Mouse (Mus musculus) olfactory bulb, adult 2 months (tissue): ENCODE results near the gene Dus3l. TPM values are rescaled to one million over a fixed set of nuclear protein-coding genes. Genes with fewer than 3 reads are reported as not detected.
A peak's percentile ranks its signal among the peaks of the same experiment; 100 is the strongest.

ENCODE experiments used
- H3K27ac ChIP-seq: fragments of 200-500 bp; 2 replicates; pipeline ENCODE4 v1.5.1; 2012; ENCODE audit warnings: low read depth, low read length; ENCODE audit not compliant: insufficient read depth
- H3K4me1 ChIP-seq: fragments of 200-500 bp; 2 replicates; pipeline ENCODE4 v1.6.1; 2012; ENCODE audit warnings: low read length; ENCODE audit not compliant: control insufficient read depth, insufficient read depth
- H3K4me3 ChIP-seq: fragments of 200-500 bp; 2 replicates; pipeline ENCODE4 v1.5.1; 2012; ENCODE audit warnings: mild to moderate bottlenecking, low read depth, low read length, moderate library complexity; ENCODE audit not compliant: insufficient read depth
- CTCF ChIP-seq: fragments of 200-500 bp; IDR thresholded peaks from 2 replicates; pipeline ENCODE4 v1.5.1; 2012; ENCODE audit warnings: low read depth, mild to moderate bottlenecking, low read length, moderate library complexity; ENCODE audit not compliant: insufficient read depth
- POLR2A ChIP-seq: fragments of 200-500 bp; IDR thresholded peaks from 2 replicates; pipeline ENCODE4 v1.6.1; 2012; ENCODE audit warnings: mild to moderate bottlenecking, low read depth, low read length, moderate library complexity; ENCODE audit not compliant: insufficient read depth
- WGBS: fragments of 180-500 bp; shearing (Covaris S2); methylation state at CpG from one replicate; pipeline ENCODE4 v1.1.7; 2018; 5-methylcytosine and 5-hydroxymethylcytosine counted together
- polyA plus RNA-seq: library from polyadenylated mRNA; stranded (reverse); fragments of >200 nt; gene quantifications from 2 replicates; pipeline ENCODE4 v1.2.4, GENCODE M21; 2012; ENCODE audit warnings: low replicate concordance; ENCODE audit not compliant: missing spikeins, insufficient read depth, insufficient read length

Dus3l gene
- not detected in 2 replicates for polyA plus RNA-seq

GRCm38 (mm10) chr17:56764474-56765354 lies at the start of gene Dus3l:
Dus3l (plus strand) TSS chr17:56764757.
- peaks cover 26% of the 10 kb centered on the region for H3K4me1 ChIP-seq
- peak within 1 kb of the TSS; percentile 96 for H3K4me3 ChIP-seq
- peak within 1 kb of the TSS; percentile 99 for H3K27ac ChIP-seq
- under 1% methylated on average over 58 of the region's 58 CpGs for WGBS
- TF ChIP-seq CTCF (no peak), POLR2A (peak; percentile 71; the same call in 1 of the 2 replicates)

DNA sequence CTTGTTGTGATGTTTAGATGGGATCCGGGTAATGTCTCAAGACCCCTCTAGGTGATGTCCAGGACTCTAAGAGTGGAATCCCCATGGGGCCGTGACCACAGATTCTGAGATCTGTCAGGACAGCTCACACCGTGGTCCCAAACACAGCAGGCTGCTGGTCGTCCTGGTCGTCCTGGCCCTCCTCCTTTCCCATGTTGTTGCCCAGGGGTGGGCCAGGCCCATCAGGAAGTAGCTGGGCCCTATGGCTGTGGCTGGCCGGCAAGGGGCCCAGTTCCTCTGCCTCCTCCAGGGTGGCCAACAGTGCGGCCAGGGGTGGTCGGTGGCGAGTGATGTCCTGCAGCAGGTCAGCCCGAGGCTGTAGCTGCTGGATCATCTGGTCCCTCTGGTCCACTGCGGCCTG lies 49.2 kb upstream of the Dus3l start:
- no peak for TF ChIP-seq POLR2A
- no peak for TF ChIP-seq CTCF
- H3K4me1 ChIP-seq: peaks cover 33% of the 10 kb centered on the region
- no peak overlapping the region for H3K4me3 ChIP-seq
- H3K27ac ChIP-seq: no peak overlapping the region
- WGBS: 65% methylated on average over 11 of the region's 11 CpGs

- no peak for TF ChIP-seq CTCF
Observed at GRCm38 (mm10) chr17:56715914-56716654, 48.5 kb upstream of the Dus3l start.

DNA sequence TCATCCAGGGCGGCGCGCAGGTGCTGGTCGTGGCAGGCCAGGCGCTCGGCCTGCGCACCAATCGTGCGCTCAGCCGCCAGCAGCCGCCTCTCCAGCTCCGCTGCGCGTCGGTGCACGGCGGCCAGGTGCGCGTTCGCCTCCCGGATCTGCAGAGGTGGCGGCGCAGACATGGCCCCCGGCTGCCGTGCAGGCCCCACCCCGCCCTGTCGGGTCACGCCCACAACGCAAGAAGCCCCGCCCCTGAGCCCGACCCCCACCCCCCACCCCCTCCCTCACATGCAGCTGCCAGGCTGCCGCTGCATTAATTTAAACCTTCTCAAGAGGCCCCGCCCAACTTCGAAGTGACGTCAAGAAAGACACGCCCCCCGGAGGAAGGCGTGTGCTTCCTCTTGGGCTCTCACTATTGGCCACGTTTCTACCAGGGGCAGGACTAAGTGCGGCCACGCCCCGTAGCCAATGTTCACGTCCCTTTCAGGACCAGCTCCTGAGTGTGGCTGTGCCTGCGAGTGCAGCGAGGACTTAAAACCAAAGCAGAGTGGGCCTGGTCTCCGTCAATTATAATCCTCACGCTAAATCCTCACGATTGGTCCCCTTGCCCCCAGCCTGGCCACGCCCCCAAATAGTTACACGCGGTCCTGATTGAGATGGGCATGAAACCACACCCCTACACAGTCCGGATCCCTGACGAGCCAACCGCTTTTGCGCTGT lies 47.7 kb upstream of the Dus3l start:
- peak overlapping the region; percentile 78 for H3K27ac ChIP-seq
- TF ChIP-seq CTCF (no peak), POLR2A (peak; percentile 31; the same call in 1 of the 2 replicates)
- peak overlapping the region; percentile 92 for H3K4me3 ChIP-seq
- WGBS: under 1% methylated on average over 55 of the region's 55 CpGs
- peaks cover 39% of the 10 kb centered on the region for H3K4me1 ChIP-seq

More at GRCm38 (mm10) chr17:56715914-56716654, 48.5 kb upstream of the Dus3l start:
- Histone ChIP-seq H3K4me1 (peaks cover 39% of the 10 kb centered on the region), H3K4me3 (peak overlapping the region; percentile 79), H3K27ac (peak overlapping the region; percentile 72; the same call in 1 of the 2 replicates)
- 19% methylated on average over 22 of the region's 22 CpGs for WGBS

DNA sequence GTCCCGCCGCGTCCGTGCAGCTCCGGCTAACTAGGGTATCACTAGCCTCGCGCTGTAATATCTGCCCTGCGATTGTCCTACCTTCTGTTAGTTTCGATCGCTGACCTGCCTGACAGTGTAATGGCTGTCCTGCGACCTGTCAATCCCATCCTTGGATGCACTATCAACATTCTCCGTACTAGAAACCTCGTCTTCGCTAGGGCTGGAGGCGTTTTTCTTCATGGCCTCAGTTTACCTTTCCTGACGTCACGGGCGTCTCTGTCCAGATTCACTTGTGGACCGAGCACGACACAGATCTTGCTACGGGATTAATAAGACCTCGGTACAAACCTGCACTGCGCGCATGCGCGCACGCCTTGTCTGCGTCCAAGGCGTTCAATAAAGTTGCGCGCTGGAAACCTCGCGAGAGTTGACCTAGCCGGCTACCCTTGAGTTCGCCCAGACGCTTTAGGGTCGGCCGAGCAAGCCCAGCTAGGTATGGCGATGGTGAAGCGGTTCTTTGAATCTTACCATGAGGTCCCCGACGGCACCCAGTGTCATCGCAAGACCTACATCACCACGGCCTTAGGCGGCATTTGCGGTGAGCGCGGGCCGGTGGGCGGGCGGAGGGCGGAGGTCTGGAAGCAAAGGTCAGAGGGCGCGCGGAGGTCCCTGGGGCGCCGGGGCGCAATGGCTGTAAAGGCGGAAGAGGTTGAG lies 47.0 kb upstream of the Dus3l start, which contains the start of the genes Ndufa11 and Vmac:
TSS of gene Ndufa11 (plus strand) at position 405 of the 696 bp plus-strand sequence.
TSS of gene Vmac (minus strand) at position 660 of the 696 bp plus-strand sequence.
- H3K4me1 ChIP-seq: peaks cover 33% of the 10 kb centered on the region
- under 1% methylated on average over 59 of the region's 59 CpGs for WGBS
- TF ChIP-seq POLR2A (peak; percentile 70), CTCF (no peak)
- H3K4me3 ChIP-seq: peak within 1 kb of the TSS; percentile 92
- peak within 1 kb of the TSS; percentile 89 for H3K27ac ChIP-seq

DNA sequence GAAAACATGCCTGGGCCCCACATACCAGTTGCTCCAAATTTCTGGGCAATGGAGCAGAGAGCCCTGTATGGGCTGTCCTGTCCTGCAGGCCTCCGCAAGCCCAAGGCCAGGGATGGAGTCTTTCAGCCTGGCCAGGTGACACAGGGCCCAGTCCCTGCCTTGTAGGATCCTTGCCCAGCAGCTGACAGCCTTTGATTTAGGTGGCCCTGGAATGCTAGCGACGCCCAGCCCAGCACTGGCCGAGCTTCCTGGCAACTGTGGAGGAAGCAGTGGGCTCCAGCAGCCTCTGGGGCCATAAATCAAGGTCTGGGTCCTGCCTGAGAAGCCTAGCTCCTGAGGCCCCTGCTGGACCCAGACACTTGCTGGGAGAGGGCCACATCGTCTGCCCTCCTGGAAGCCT lies 42.1 kb upstream of the Dus3l start:
- no peak overlapping the region for H3K4me3 ChIP-seq
- TF ChIP-seq POLR2A (no peak), CTCF (no peak)
- 87% methylated on average over 5 of the region's 5 CpGs for WGBS

DNA sequence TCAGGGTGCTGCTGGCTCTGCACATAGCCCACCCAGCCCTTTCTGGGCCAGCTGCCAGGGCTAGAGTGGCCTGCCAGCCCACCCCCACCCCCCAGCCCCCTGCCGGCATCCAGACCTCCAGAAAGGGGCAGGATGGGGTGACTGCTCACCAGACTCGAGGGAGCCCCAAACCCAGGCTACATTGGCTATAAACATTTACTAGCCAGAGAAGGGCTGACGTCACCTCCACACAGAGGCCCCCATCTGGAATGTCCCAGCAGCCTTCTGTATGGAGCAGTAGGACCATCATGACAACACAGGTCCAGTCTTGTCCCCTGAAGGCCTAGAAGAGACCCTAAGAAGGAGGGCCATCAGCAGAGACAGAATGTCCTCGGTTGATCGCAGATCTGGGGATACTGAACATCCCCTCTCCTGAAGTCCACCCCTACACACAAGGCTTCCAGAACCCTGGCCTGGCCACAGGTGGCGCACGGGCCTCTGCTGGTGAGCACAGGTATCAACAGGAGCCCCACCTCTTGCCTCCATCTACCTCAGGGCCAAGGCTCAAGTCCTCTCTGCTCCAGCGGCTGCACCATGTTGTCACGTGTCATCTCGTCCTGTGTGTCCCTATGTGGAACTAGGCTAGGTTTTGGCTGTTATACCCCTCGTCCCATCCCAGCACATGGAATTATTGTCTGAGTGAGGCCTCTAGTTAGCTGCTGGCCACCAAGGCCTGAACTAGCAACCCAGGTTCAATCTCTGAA lies 41.0 kb upstream of the Dus3l start:
- TF ChIP-seq CTCF: no peak
- no peak for TF ChIP-seq POLR2A
- Histone ChIP-seq H3K4me3 (no peak overlapping the region), H3K4me1 (peaks cover 44% of the 10 kb centered on the region), H3K27ac (no peak overlapping the region)
- 70% methylated on average over 11 of the region's 11 CpGs for WGBS

More for the DNA sequence above, 42.1 kb upstream of the Dus3l start:
- H3K27ac ChIP-seq: no peak overlapping the region
- H3K4me1 ChIP-seq: peaks cover 33% of the 10 kb centered on the region
